Mouse (Mus musculus): ENCODE results near the gene Psme1.

The Psme1 gene

GRCm38 (mm10) chr14:55577871-55578667 is at the start of gene Psme1:
TSS of gene Psme1 (plus strand) at chr14:55578123.
- DNase-seq = peak; percentile 75 to 77

- DNase-seq = peak in 1 of 2 experiments; percentile 52
Observed at GRCm38 (mm10) chr14:55536116-55536745, 41.7 kb upstream of the Psme1 start.

GRCm38 (mm10) chr14:55540067-55540786 is 37.7 kb upstream of the Psme1 start, which contains the start of gene Pck2:
TSS of gene Pck2 (plus strand) at chr14:55540266.
- peak; percentile 88 to 90 for DNase-seq

GRCm38 (mm10) chr14:55540787-55541321 is 37.1 kb upstream of the Psme1 start:
- peak; percentile 66 to 71 for DNase-seq

GRCm38 (mm10) chr14:55542268-55542667 is 35.7 kb upstream of the Psme1 start:
- no peak for DNase-seq

GRCm38 (mm10) chr14:55544334-55544733 is 33.6 kb upstream of the Psme1 start:
- no peak for DNase-seq

- no peak for DNase-seq
Observed at GRCm38 (mm10) chr14:55550191-55550590, 27.7 kb upstream of the Psme1 start.

GRCm38 (mm10) chr14:55551347-55551746 is 26.6 kb upstream of the Psme1 start:
- no peak for DNase-seq

GRCm38 (mm10) chr14:55551794-55552193 is 26.1 kb upstream of the Psme1 start:
- no peak for DNase-seq

GRCm38 (mm10) chr14:55554635-55555034 is 23.3 kb upstream of the Psme1 start:
- DNase-seq = no peak

- DNase-seq = no peak
Observed at GRCm38 (mm10) chr14:55555788-55556187, 22.1 kb upstream of the Psme1 start.

- DNase-seq = peak; percentile 89 to 90
Observed at GRCm38 (mm10) chr14:55557003-55557402, 20.9 kb upstream of the Psme1 start.

- DNase-seq = peak in 1 of 2 experiments; percentile 39
Observed at GRCm38 (mm10) chr14:55557587-55557986, 20.3 kb upstream of the Psme1 start.

- no peak for DNase-seq
Observed at GRCm38 (mm10) chr14:55558740-55559448, 19.0 kb upstream of the Psme1 start.

GRCm38 (mm10) chr14:55559799-55560201 is 18.1 kb upstream of the Psme1 start, which contains the start of gene Dcaf11:
TSS of gene Dcaf11 (plus strand) at chr14:55560006.
- DNase-seq = peak; percentile 95 to 97

- peak; percentile 98 to 99 for DNase-seq
Observed at GRCm38 (mm10) chr14:55560202-55561073, 17.5 kb upstream of the Psme1 start, which contains the start of gene A730061H03Rik. TSS of gene A730061H03Rik (minus strand) at chr14:55560406.

- no peak for DNase-seq
Observed at GRCm38 (mm10) chr14:55561860-55562259, 16.1 kb upstream of the Psme1 start.

GRCm38 (mm10) chr14:55563249-55563648 is 14.7 kb upstream of the Psme1 start:
- no peak for DNase-seq

GRCm38 (mm10) chr14:55565748-55566147 is 12.2 kb upstream of the Psme1 start:
- no peak for DNase-seq

GRCm38 (mm10) chr14:55567496-55567895 is 10.4 kb upstream of the Psme1 start:
- DNase-seq = peak in 1 of 2 experiments; percentile 50

GRCm38 (mm10) chr14:55570588-55570987 is 7.3 kb upstream of the Psme1 start:
- no peak for DNase-seq
